Mouse (Mus musculus) liver, embryonic 12.5 days (tissue): ENCODE data around the gene Fxyd1. TPM values are rescaled to one million over a fixed set of nuclear protein-coding genes. Genes with fewer than 3 reads are reported as not detected.

Experiments
- ATAC-seq: fragments of 200-750 bp; cut with Nextera tagmentation; 2 replicates; pipeline ENCODE4 v1.8.0; 2017; ENCODE audit warnings: moderate number of reproducible peaks, mild to moderate bottlenecking, moderate library complexity
- H3K27ac ChIP-seq: fragments of 300-500 bp; sonication (generic); 2 replicates; pipeline ENCODE4 v1.5.1; 2016; ENCODE audit warnings: mild to moderate bottlenecking
- H3K27me3 ChIP-seq: fragments of 300-500 bp; sonication (generic); replicated peaks from 2 replicates; pipeline ENCODE4 v1.6.1; 2016; ENCODE audit warnings: mild to moderate bottlenecking, moderate library complexity
- H3K36me3 ChIP-seq: fragments of 300-500 bp; sonication (generic); 2 replicates; pipeline ENCODE4 v1.6.1; 2016; ENCODE audit warnings: mild to moderate bottlenecking, moderate library complexity
- H3K4me1 ChIP-seq: fragments of 300-500 bp; sonication (generic); 2 replicates; pipeline ENCODE4 v1.6.1; 2016
- H3K4me2 ChIP-seq: fragments of 300-500 bp; sonication (generic); 2 replicates; pipeline ENCODE4 v1.6.1; 2016; ENCODE audit warnings: mild to moderate bottlenecking, moderate library complexity
- H3K4me3 ChIP-seq: fragments of 300-500 bp; sonication (generic); 2 replicates; pipeline ENCODE4 v1.5.1; 2016; ENCODE audit warnings: mild to moderate bottlenecking, moderate library complexity
- H3K9ac ChIP-seq: fragments of 300-500 bp; sonication (generic); 2 replicates; pipeline ENCODE4 v1.6.1; 2016; ENCODE audit warnings: mild to moderate bottlenecking, moderate library complexity
- H3K9me3 ChIP-seq: fragments of 300-500 bp; sonication (generic); replicated peaks from 2 replicates; pipeline ENCODE4 v1.6.1; 2016; ENCODE audit warnings: mild to moderate bottlenecking, moderate library complexity
- WGBS: fragments of 180-500 bp; shearing (Covaris S2); methylation state at CpG from one replicate; pipeline ENCODE4 v1.1.7; 2016; ENCODE audit not compliant: insufficient replicate concordance; 5-methylcytosine and 5-hydroxymethylcytosine counted together
- polyA plus RNA-seq: library from polyadenylated mRNA; unstranded; fragments of >200 nt; fragmentation: Nextera tagmentation; extraction: Ambion mirVana; gene quantifications from 2 replicates; pipeline ENCODE4 v1.2.1, GENCODE M21; 2016

Fxyd1 gene
- polyA plus RNA-seq, 1 experiment from 2014 or later: 28.2 TPM

DNA sequence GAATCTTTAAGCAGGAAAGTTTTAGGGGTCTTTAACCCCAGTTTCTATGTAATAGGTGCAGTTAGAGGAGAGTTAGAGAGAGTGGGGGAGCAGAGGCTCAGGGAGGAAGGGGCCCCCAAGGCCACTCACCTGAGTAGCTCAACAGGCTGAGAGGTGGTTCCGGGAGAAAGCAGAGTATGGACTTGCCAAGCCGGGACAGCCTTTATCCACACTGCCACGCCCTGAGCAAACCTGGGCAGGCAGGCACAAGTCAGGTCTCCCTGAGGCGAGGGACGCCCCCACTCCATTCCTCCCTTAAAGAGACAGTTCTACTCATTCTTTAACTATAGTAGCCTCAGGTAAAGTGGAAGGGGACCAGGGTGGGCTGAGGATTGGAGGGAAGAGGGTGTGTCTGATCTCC is 19.5 kb upstream of the Fxyd1 start, which contains the start of gene Fxyd3:
Gene Fxyd3 (minus strand): TSS at position 213 of the 400 bp plus-strand sequence.
- Histone ChIP-seq H3K27ac (no peak within 1 kb of the TSS), H3K4me3 (no peak within 1 kb of the TSS), H3K36me3 (no peaks in the 10 kb centered on the region), H3K4me2 (no peak within 1 kb of the TSS), H3K9ac (no peak within 1 kb of the TSS), H3K9me3 (no peaks in the 10 kb centered on the region), H3K27me3 (no peaks in the 10 kb centered on the region), H3K4me1 (no peaks in the 10 kb centered on the region)
- WGBS: 48% methylated on average over 5 of the region's 5 CpGs
- no peak for ATAC-seq

GRCm38 (mm10) chr7:31074713-31075069 is 17.7 kb upstream of the Fxyd1 start:
- no peak overlapping the region for H3K4me2 ChIP-seq
- no peak overlapping the region for H3K27ac ChIP-seq

GRCm38 (mm10) chr7:31074061-31074712 is 17.2 kb upstream of the Fxyd1 start:
- H3K9ac ChIP-seq: no peak overlapping the region
- no peak overlapping the region for H3K4me2 ChIP-seq
- no peaks in the 10 kb centered on the region for H3K27me3 ChIP-seq
- no peaks in the 10 kb centered on the region for H3K9me3 ChIP-seq
- no peak overlapping the region for H3K4me3 ChIP-seq
- WGBS: 49% methylated on average over 7 of the region's 7 CpGs
- H3K36me3 ChIP-seq: no peaks in the 10 kb centered on the region
- no peak overlapping the region for H3K27ac ChIP-seq
- H3K4me1 ChIP-seq: no peaks in the 10 kb centered on the region
- ATAC-seq: no peak

More at GRCm38 (mm10) chr7:31074713-31075069, 17.7 kb upstream of the Fxyd1 start:
- H3K9ac ChIP-seq: no peak overlapping the region
- no peak overlapping the region for H3K4me3 ChIP-seq
- WGBS: 62% methylated on average over 5 of the region's 5 CpGs
- ATAC-seq: no peak
- no peaks in the 10 kb centered on the region for H3K27me3 ChIP-seq
- H3K4me1 ChIP-seq: no peaks in the 10 kb centered on the region
- no peaks in the 10 kb centered on the region for H3K9me3 ChIP-seq
- H3K36me3 ChIP-seq: no peaks in the 10 kb centered on the region

GRCm38 (mm10) chr7:31073546-31073945 is 16.5 kb upstream of the Fxyd1 start:
- Histone ChIP-seq H3K36me3 (no peaks in the 10 kb centered on the region), H3K4me3 (no peak overlapping the region), H3K4me1 (no peaks in the 10 kb centered on the region), H3K9ac (no peak overlapping the region), H3K27ac (no peak overlapping the region), H3K27me3 (no peaks in the 10 kb centered on the region), H3K4me2 (no peak overlapping the region), H3K9me3 (no peaks in the 10 kb centered on the region)
- no peak for ATAC-seq

DNA sequence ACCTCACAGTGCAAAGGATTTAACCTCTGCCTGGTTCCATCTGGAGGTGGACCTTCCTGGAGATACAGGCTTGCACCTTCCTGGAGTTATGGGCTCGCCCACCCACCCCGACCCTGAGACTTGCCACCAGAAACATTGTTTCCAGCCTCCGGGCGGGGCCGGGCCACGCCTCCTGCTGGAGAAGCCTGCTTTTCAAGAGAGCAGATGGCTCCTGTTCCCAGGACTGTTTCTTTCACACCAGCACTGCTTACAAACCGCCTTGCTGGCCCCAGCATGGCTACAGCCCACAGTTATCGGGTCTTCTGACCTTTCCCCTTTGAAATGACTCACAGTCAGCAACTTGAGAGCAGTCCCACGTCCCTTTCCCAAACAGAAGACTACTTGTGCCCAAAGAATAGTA is 15.3 kb upstream of the Fxyd1 start:
- H3K4me3 ChIP-seq: no peak overlapping the region
- no peak overlapping the region for H3K27ac ChIP-seq
- H3K36me3 ChIP-seq: no peaks in the 10 kb centered on the region
- no peak for ATAC-seq
- no peaks in the 10 kb centered on the region for H3K9me3 ChIP-seq
- peaks cover 5% of the 10 kb centered on the region; the same call in 1 of the 2 replicates for H3K27me3 ChIP-seq
- no peaks in the 10 kb centered on the region for H3K4me1 ChIP-seq
- H3K4me2 ChIP-seq: no peak overlapping the region
- 45% methylated on average over 9 of the region's 9 CpGs for WGBS
- H3K9ac ChIP-seq: no peak overlapping the region

DNA sequence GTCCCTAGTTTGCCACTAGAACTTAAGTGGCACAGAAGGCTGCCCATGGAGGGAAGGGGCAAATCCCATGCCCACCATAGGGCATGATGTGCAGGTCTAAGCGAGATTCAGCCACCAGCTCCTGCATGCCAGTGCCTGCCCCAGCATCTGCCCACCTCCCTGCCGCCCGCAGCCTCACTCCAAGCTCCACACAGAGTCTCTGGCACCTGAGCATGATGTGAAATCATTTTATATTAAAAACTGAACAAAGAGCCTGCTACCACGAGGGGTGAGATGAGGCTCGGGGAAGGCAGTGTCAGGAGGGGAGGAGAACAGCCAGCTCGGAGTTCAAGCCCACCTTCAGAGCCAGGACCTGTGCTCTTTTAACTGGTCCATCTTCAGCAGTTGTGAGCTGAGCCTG is 13.3 kb upstream of the Fxyd1 start:
- H3K4me3 ChIP-seq: no peak overlapping the region
- 60% methylated on average over 6 of the region's 6 CpGs for WGBS
- H3K9me3 ChIP-seq: no peaks in the 10 kb centered on the region
- H3K4me2 ChIP-seq: no peak overlapping the region
- no peak for ATAC-seq
- peaks cover 10% of the 10 kb centered on the region; the same call in 1 of the 2 replicates for H3K27me3 ChIP-seq
- no peak overlapping the region for H3K27ac ChIP-seq
- no peaks in the 10 kb centered on the region for H3K36me3 ChIP-seq
- H3K9ac ChIP-seq: no peak overlapping the region
- H3K4me1 ChIP-seq: no peaks in the 10 kb centered on the region

GRCm38 (mm10) chr7:31069491-31069890 is 12.5 kb upstream of the Fxyd1 start:
- ATAC-seq: no peak
- Histone ChIP-seq H3K4me1 (no peaks in the 10 kb centered on the region), H3K4me3 (no peak overlapping the region), H3K9me3 (no peaks in the 10 kb centered on the region), H3K9ac (no peak overlapping the region), H3K27ac (no peak overlapping the region), H3K36me3 (no peaks in the 10 kb centered on the region), H3K4me2 (no peak overlapping the region), H3K27me3 (peaks cover 10% of the 10 kb centered on the region; the same call in 1 of the 2 replicates)
- 76% methylated on average over 14 of the region's 14 CpGs for WGBS

DNA sequence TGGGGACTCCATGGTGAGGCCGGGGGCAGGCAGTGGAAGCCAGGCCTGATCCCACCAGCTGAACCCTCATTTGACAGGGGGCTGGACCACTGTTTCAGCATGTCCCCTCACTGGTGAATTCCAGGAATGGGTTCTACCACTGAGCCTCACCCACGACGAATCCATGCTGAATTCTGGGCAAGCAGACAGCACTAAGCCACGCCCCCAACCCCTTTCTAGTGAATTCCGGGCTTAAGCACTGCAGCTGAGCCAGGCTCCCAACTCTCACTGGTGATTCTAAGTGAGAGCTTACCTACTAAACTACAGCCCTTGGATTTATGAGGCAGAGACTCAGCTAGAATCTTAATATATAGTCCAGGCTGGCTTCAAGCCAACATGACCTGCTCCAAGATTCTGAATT is 10.8 kb upstream of the Fxyd1 start:
- H3K27me3 ChIP-seq: peaks cover 10% of the 10 kb centered on the region; the same call in 1 of the 2 replicates
- ATAC-seq: no peak
- H3K27ac ChIP-seq: no peak overlapping the region
- H3K9ac ChIP-seq: no peak overlapping the region
- H3K9me3 ChIP-seq: no peaks in the 10 kb centered on the region
- no peaks in the 10 kb centered on the region for H3K36me3 ChIP-seq
- no peak overlapping the region for H3K4me2 ChIP-seq
- no peaks in the 10 kb centered on the region for H3K4me1 ChIP-seq
- 45% methylated on average over 5 of the region's 5 CpGs for WGBS
- H3K4me3 ChIP-seq: no peak overlapping the region

DNA sequence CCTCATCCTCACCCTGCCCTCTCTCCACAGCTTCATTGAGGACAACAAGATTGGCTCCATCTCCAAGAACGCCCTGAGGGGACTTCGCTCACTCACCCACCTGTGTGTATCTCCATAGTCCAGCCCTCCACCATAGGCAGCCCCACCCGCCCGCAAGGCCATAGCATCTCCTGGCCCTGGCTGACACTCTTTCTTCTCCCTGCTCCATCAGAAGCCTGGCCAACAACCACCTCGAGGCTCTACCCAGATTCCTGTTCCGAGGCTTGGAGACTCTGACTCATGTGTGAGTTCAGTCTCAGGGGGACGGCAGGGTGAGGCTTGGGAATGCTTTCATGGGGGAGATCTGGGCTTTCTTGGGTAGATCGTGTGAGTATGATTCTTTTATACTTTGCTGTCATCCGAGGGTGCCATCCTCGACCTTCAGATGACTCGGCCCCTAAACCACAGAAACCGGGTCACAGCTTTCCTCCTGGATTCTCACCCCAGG is 6.1 kb upstream of the Fxyd1 start:
- no peak overlapping the region for H3K9ac ChIP-seq
- no peaks in the 10 kb centered on the region for H3K4me1 ChIP-seq
- no peaks in the 10 kb centered on the region for H3K9me3 ChIP-seq
- H3K27me3 ChIP-seq: peaks cover 10% of the 10 kb centered on the region; the same call in 1 of the 2 replicates
- no peak overlapping the region for H3K4me3 ChIP-seq
- WGBS: 65% methylated on average over 12 of the region's 12 CpGs
- H3K4me2 ChIP-seq: no peak overlapping the region
- H3K36me3 ChIP-seq: no peaks in the 10 kb centered on the region
- no peak for ATAC-seq
- no peak overlapping the region for H3K27ac ChIP-seq

DNA sequence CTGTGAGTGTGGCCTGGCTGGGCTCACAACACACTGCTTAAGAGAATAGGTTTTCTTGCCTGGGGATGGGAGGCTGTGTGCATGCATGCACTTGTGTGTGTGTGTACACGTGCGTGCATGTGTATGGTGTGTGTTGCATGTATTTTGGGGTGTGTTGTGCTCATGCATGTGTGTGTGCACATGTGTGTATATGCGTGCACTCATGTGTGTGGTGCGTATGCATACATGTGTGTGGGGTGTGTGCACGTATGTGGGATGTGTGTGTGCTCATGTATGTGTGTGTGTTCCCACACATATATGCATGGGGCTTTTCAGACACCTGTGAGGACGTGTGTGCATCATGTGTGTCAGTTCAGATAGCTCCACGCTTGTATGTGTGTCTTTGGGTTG is 3.6 kb upstream of the Fxyd1 start:
- H3K36me3 ChIP-seq: no peaks in the 10 kb centered on the region
- peaks cover 2% of the 10 kb centered on the region; the same call in 1 of the 2 replicates for H3K4me1 ChIP-seq
- no peaks in the 10 kb centered on the region for H3K27me3 ChIP-seq
- H3K4me2 ChIP-seq: no peak overlapping the region
- H3K27ac ChIP-seq: no peak overlapping the region
- no peak for ATAC-seq
- H3K9ac ChIP-seq: no peak overlapping the region
- 66% methylated on average over 7 of the region's 7 CpGs for WGBS
- no peak overlapping the region for H3K4me3 ChIP-seq
- no peaks in the 10 kb centered on the region for H3K9me3 ChIP-seq

DNA sequence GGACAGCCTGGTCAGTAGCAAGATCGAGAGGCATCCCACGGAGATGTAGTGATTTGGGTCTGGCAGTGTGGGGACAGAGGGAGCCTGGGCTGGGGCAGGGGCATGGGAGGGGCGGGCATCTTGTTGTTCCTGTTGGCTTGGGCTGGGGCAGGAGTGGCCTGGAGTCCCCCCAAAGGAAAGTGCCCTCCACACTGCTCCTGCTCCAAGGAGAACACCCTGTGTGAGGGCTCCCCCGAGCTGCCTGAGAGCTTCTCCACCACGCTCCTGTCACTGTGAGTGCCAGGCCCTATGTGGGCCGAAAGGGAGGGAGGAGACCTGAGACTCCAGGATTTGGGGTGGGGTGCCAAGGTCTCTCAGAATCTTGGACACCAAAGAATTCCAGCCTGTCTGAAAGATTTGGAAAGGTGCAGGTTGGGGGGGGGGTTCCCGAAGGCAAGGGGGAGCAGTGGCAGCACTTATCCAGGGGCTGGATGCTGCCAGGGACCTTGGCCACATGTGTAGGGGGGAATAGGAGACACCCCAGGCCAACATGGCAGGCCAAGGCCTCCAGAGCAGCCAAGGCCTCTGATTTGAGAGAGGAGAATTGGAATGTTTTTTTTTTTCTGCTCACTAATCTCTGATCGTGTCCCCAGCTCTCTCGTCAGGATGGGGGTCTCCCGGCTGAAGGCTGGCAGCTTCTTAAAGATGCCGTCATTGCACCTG is 3.1 kb upstream of the Fxyd1 start:
- ATAC-seq: no peak
- WGBS: 58% methylated on average over 11 of the region's 11 CpGs
- no peak overlapping the region for H3K4me2 ChIP-seq
- peaks cover 7% of the 10 kb centered on the region for H3K4me1 ChIP-seq
- no peak overlapping the region for H3K27ac ChIP-seq
- H3K9ac ChIP-seq: no peak overlapping the region
- no peaks in the 10 kb centered on the region for H3K36me3 ChIP-seq
- no peaks in the 10 kb centered on the region for H3K9me3 ChIP-seq
- no peak overlapping the region for H3K4me3 ChIP-seq
- no peaks in the 10 kb centered on the region for H3K27me3 ChIP-seq

DNA sequence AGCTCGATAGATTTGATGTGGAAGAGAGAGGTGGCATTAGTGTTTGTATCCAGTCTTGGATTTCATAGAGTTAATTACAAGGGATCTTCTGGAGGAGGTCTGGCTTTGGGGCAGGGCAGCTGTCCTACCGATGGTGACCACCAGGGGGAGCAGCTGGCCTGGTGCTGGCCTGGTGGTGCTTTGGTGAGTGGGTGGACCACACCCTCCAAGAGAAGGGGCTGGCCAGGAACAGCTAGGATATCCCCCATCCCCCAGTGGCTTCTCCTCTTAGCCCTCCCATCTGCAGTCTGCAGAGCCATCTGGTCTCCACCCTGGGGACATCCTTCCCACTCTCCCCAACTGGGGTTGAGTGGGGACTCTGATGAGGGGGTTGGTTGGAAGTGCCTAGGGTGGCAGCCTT is 2.1 kb upstream of the Fxyd1 start, which contains the start of gene Lgi4:
Gene Lgi4 (plus strand): TSS at position 235 of the 400 bp plus-strand sequence.
- H3K4me1 ChIP-seq: peaks cover 15% of the 10 kb centered on the region
- H3K27me3 ChIP-seq: peaks cover 6% of the 10 kb centered on the region; the same call in 1 of the 2 replicates
- ATAC-seq: 0 out of 2 replicates have a peak, but pooled peaks have one; percentile 10
- H3K4me2 ChIP-seq: no peak within 1 kb of the TSS
- no peak within 1 kb of the TSS for H3K4me3 ChIP-seq
- 0% methylated on average over 2 of the region's 2 CpGs for WGBS
- H3K36me3 ChIP-seq: no peaks in the 10 kb centered on the region
- H3K9ac ChIP-seq: no peak within 1 kb of the TSS
- no peak within 1 kb of the TSS for H3K27ac ChIP-seq
- no peaks in the 10 kb centered on the region for H3K9me3 ChIP-seq
